Mouse (Mus musculus): ENCODE data around the gene Bfsp2.

Gene Bfsp2

GRCm38 (mm10) chr9:103383576-103383975 is 96.6 kb downstream of the Bfsp2 start:
- no peak for DNase-seq (ENCODE audit: low read depth, low spot score)

- no peak for DNase-seq (ENCODE audit: low read depth, low spot score)
Measured at GRCm38 (mm10) chr9:103382989-103383388, 97.2 kb downstream of the Bfsp2 start.

- DNase-seq (ENCODE audit: low read depth, low spot score): no peak
Measured at GRCm38 (mm10) chr9:103380566-103380965, 99.7 kb downstream of the Bfsp2 start.

- DNase-seq (ENCODE audit: low read depth, low spot score): no peak
Measured at GRCm38 (mm10) chr9:103379199-103379598, 101.0 kb downstream of the Bfsp2 start.

GRCm38 (mm10) chr9:103378686-103379085 is 101.5 kb downstream of the Bfsp2 start:
- DNase-seq (ENCODE audit: low read depth, low spot score): no peak

GRCm38 (mm10) chr9:103376346-103377320 is 103.6 kb downstream of the Bfsp2 start:
- no peak for DNase-seq (ENCODE audit: low read depth, low spot score)

Measured in forelimb bud, embryonic 11.5 days (tissue).